In genomic region chr7:137478621-137478982, GRCm38 (mm10) we compare ENCODE assay signal across 8 mouse cellular contexts. TPM values are rescaled to one million over a fixed set of nuclear protein-coding genes. Genes with fewer than 3 reads are reported as not detected.
A peak's percentile ranks its signal among the peaks of the same experiment; 100 is the strongest.
DNase-seq lines count a peak whose midpoint lies in the region; ATAC-seq and TF ChIP-seq lines count a peak whose summit lies in the region.

No protein-coding gene starts in this region.

- WGBS in forebrain, embryonic 11.5 days = 27% methylated on average over 5 of the region's 5 CpGs
- WGBS in limb, embryonic 12.5 days = 32% methylated on average over 5 of the region's 5 CpGs
- 25% methylated on average over 5 of the region's 5 CpGs for WGBS in neural tube, embryonic 14.5 days
- WGBS in lung, postnatal 0 days = 26% methylated on average over 5 of the region's 5 CpGs

- no peak for DNase-seq in left cerebral cortex, adult 2 months (ENCODE audit: extremely low spot score in 1 of 2, low spot score in 2 of 2)
- no peak for DNase-seq in left cerebral cortex, postnatal 36 days (ENCODE audit: low spot score in 2 of 2)
- no peak for DNase-seq in forebrain, embryonic 11.5 days (ENCODE audit: low spot score)
- DNase-seq in right cerebral cortex, postnatal 4 days = no peak
- DNase-seq in lung, postnatal 0 days (ENCODE audit: low spot score) = no peak
- no peak for DNase-seq in kidney, adult 11 months

- no peak overlapping the region for H3K27ac ChIP-seq in left cerebral cortex, adult 2 months
- no peak overlapping the region for H3K27ac ChIP-seq in forebrain, embryonic 11.5 days (ENCODE audit: low read depth, low read length)
- H3K27ac ChIP-seq in limb, embryonic 12.5 days = no peak overlapping the region
- no peak overlapping the region for H3K27ac ChIP-seq in neural tube, embryonic 14.5 days (ENCODE audit: low read depth, low read length)
- no peak overlapping the region for H3K27ac ChIP-seq in lung, postnatal 0 days (ENCODE audit: low read length)

- peak overlapping the region; percentile 30; the same call in 1 of the 2 replicates for H3K4me3 ChIP-seq in left cerebral cortex, adult 2 months
- peak overlapping the region; percentile 7; the same call in 1 of the 2 replicates for H3K4me3 ChIP-seq in forebrain, embryonic 11.5 days (ENCODE audit: low read depth, low read length)
- H3K4me3 ChIP-seq in limb, embryonic 12.5 days (replicated peaks) = peak overlapping the region; percentile 12; the same call in 1 of the 2 replicates
- H3K4me3 ChIP-seq in neural tube, embryonic 14.5 days (ENCODE audit: low read depth, low read length) = no peak overlapping the region
- H3K4me3 ChIP-seq in lung, postnatal 0 days (ENCODE audit: low read depth, low read length) = no peak overlapping the region

- no peaks in the 10 kb centered on the region for H3K27me3 ChIP-seq in forebrain, embryonic 11.5 days (ENCODE audit: control insufficient read depth, insufficient read depth, low read length)
- H3K27me3 ChIP-seq in limb, embryonic 12.5 days = peaks cover 15% of the 10 kb centered on the region; the same call in 1 of the 2 replicates
- H3K27me3 ChIP-seq in neural tube, embryonic 14.5 days (ENCODE audit: control insufficient read depth, insufficient read depth, low read length) = no peaks in the 10 kb centered on the region
- no peaks in the 10 kb centered on the region for H3K27me3 ChIP-seq in lung, postnatal 0 days (replicated peaks; ENCODE audit: insufficient read depth, low read length)

- peak; percentile 79; the same call in 1 of the 2 replicates for ATAC-seq in forebrain, embryonic 11.5 days (replicated peaks; ENCODE audit: low FRiP score)
- ATAC-seq in limb, embryonic 12.5 days (ENCODE audit: insufficient number of reproducible peaks, insufficient read depth, low FRiP score, low TSS enrichment, low read depth) = peak; percentile 23; the same call in 1 of the 2 replicates
- peak; percentile 65 for ATAC-seq in neural tube, embryonic 14.5 days (ENCODE audit: low read depth)
- ATAC-seq in lung, postnatal 0 days = no peak

- peak overlapping the region; percentile 40; the same call in 1 of the 2 replicates for H3K9ac ChIP-seq in forebrain, embryonic 11.5 days (ENCODE audit: low read length)
- H3K9ac ChIP-seq in limb, embryonic 12.5 days (replicated peaks) = no peak overlapping the region
- H3K9ac ChIP-seq in neural tube, embryonic 14.5 days (replicated peaks; ENCODE audit: low read depth, low read length) = 0 out of 2 replicates have a peak overlapping the region, but pooled peaks have one; percentile 13
- no peak overlapping the region for H3K9ac ChIP-seq in lung, postnatal 0 days (replicated peaks; ENCODE audit: low read depth)

- TF ChIP-seq EP300 in lung, postnatal 0 days (IDR thresholded peaks at IDR 0.05) = no peak

- intact Hi-C loops in left cerebral cortex, adult 2 months (cut with DNase I) = loop anchor here (1.0 to 10.0 kb wide), 8 partner anchors 72 to 1644 kb away; no protein-coding TSS in a partner anchor
- intact Hi-C loops in left cerebral cortex, postnatal 36 days (cut with DNase I) = loop anchor here (2.0 to 10.0 kb wide), 7 partner anchors 72 to 1356 kb away; no protein-coding TSS in a partner anchor

- no peaks in the 10 kb centered on the region for H3K36me3 ChIP-seq in forebrain, embryonic 11.5 days (ENCODE audit: control insufficient read depth, insufficient read depth, low read length)
- no peaks in the 10 kb centered on the region for H3K36me3 ChIP-seq in limb, embryonic 12.5 days
- H3K36me3 ChIP-seq in neural tube, embryonic 14.5 days (ENCODE audit: control insufficient read depth, insufficient read depth, low read length) = no peaks in the 10 kb centered on the region
- H3K36me3 ChIP-seq in lung, postnatal 0 days (ENCODE audit: insufficient read depth, low read length) = no peaks in the 10 kb centered on the region

- peak overlapping the region; percentile 58 for H3K4me2 ChIP-seq in forebrain, embryonic 11.5 days (ENCODE audit: low read depth, low read length, severe bottlenecking)
- H3K4me2 ChIP-seq in limb, embryonic 12.5 days = peak overlapping the region; percentile 44
- H3K4me2 ChIP-seq in neural tube, embryonic 14.5 days (ENCODE audit: low read depth, low read length) = peak overlapping the region; percentile 42
- no peak overlapping the region for H3K4me2 ChIP-seq in lung, postnatal 0 days (replicated peaks; ENCODE audit: low read depth, low read length)

- TF ChIP-seq CTCF in left cerebral cortex, adult 2 months (IDR thresholded peaks at IDR 0.05) = no peak
- TF ChIP-seq CTCF in lung, postnatal 0 days (IDR thresholded peaks at IDR 0.05) = no peak

- no peaks in the 10 kb centered on the region for H3K9me3 ChIP-seq in forebrain, embryonic 11.5 days (ENCODE audit: control insufficient read depth, low read length)
- H3K9me3 ChIP-seq in limb, embryonic 12.5 days = no peaks in the 10 kb centered on the region
- no peaks in the 10 kb centered on the region for H3K9me3 ChIP-seq in neural tube, embryonic 14.5 days (ENCODE audit: control insufficient read depth, low read length)
- H3K9me3 ChIP-seq in lung, postnatal 0 days (ENCODE audit: low read length) = no peaks in the 10 kb centered on the region

- peaks cover 2% of the 10 kb centered on the region; the same call in 1 of the 2 replicates for H3K4me1 ChIP-seq in forebrain, embryonic 11.5 days (replicated peaks; ENCODE audit: control insufficient read depth, insufficient read depth, low read length)
- H3K4me1 ChIP-seq in limb, embryonic 12.5 days (replicated peaks) = no peaks in the 10 kb centered on the region
- no peaks in the 10 kb centered on the region for H3K4me1 ChIP-seq in neural tube, embryonic 14.5 days (ENCODE audit: control insufficient read depth, insufficient read depth, low read length)
- H3K4me1 ChIP-seq in lung, postnatal 0 days (ENCODE audit: insufficient read depth, low read depth, low read length) = no peaks in the 10 kb centered on the region

RNA-seq across cellular contexts. Expression of gene Glrx3, which starts 41.2 kb away (rescaled TPM):
- 10 to 100 TPM; 97.6 to 99.2 TPM for total RNA-seq in left cerebral cortex, adult 2 months (2021)
- 100 to 1,000 TPM in 1 of 2 experiments, 10 to 100 TPM in 1; 93.5 to 100 TPM for total RNA-seq in left cerebral cortex, postnatal 36 days (2021)
- polyA plus RNA-seq in forebrain, embryonic 11.5 days (2014; fragmentation: Nextera tagmentation; extraction: Ambion mirVana) = 285 and 290 TPM in 2 replicates
- 253 and 265 TPM in 2 replicates for polyA plus RNA-seq in limb, embryonic 12.5 days (2016; fragmentation: Nextera tagmentation; extraction: Ambion mirVana)
- polyA plus RNA-seq in neural tube, embryonic 14.5 days (2014; fragmentation: Nextera tagmentation; extraction: Ambion mirVana) = 283 TPM in 2 replicates
- polyA plus RNA-seq in lung, postnatal 0 days (2015; fragmentation: Nextera tagmentation; extraction: Ambion mirVana) = 110 and 113 TPM in 2 replicates

Comparison
In these comparisons a context has a peak if more than half of its experiments do, and no peak if none do; other contexts are left out.
1. H3K4me3 ChIP-seq: peak in left cerebral cortex, adult 2 months (single experiment), forebrain, embryonic 11.5 days (single experiment) and limb, embryonic 12.5 days (single experiment); none in neural tube, embryonic 14.5 days (single experiment) and lung, postnatal 0 days (single experiment).
2. H3K9ac ChIP-seq: peak in forebrain, embryonic 11.5 days (single experiment) and neural tube, embryonic 14.5 days (single experiment); none in limb, embryonic 12.5 days (single experiment) and lung, postnatal 0 days (single experiment).